Mouse (Mus musculus): ENCODE data around the gene Plcb4. TPM values are rescaled to one million over a fixed set of nuclear protein-coding genes. Genes with fewer than 3 reads are reported as not detected.
A peak's percentile ranks its signal among the peaks of the same experiment; 100 is the strongest.
"Not testable (repeated sequence)": the region's sequence is repeated elsewhere in the genome, so short reads cannot be mapped to it uniquely, and the experiment has no call there.

Plcb4 gene
- total RNA-seq, 1 experiment = 24.0 TPM

DNA sequence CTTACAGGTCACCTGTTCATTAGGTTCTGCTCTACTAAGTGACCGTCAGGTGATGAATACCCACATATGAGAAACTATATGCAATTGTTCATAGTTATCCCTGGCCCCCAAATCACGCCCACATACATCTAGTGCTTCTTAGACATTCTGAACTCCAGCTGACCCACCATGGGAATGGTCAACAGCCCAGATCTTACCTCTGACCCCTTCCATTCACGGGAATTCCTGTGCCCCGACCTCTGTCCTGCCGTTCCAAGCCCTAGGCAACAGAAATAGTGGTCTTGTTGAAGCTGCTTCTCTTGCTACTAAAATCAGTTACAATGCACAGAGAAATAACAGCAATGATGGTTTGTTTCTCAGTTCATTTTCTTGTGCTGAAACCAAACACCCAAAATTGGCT, 320.0 kb downstream of the Plcb4 start:
- H3K9ac ChIP-seq (ENCODE audit: insufficient read depth, low read depth, low read length, poor library complexity, severe bottlenecking) = no peak overlapping the region
- H3K4me1 ChIP-seq (ENCODE audit: control insufficient read depth in 2 of 2, insufficient read depth in 2 of 2, low read length in 2 of 2, poor library complexity in 1 of 2) = no peaks in the 10 kb centered on the region
- no peaks in the 10 kb centered on the region for H3K9me3 ChIP-seq (ENCODE audit: control insufficient read depth, insufficient read depth, low read depth, low read length)
- no peak overlapping the region for H3K4me3 ChIP-seq (ENCODE audit: insufficient read depth in 1 of 2, low read depth in 1 of 2, low read length in 2 of 2, poor library complexity in 1 of 2, severe bottlenecking in 1 of 2)
- H3K36me3 ChIP-seq (ENCODE audit: control insufficient read depth, insufficient read depth, low read length, poor library complexity, severe bottlenecking) = no peaks in the 10 kb centered on the region
- DNase-seq (ENCODE audit: low read depth, low spot score) = no peak
- H3K27ac ChIP-seq (ENCODE audit: insufficient read depth, low read depth, low read length, poor library complexity, severe bottlenecking) = no peak overlapping the region
- in situ Hi-C loops (cut with MboI; ENCODE audit: low sequenced_read_pairs in 2 of 2, unreplicated experiment in 2 of 2) = no loop called here
- no peak for TF ChIP-seq ZC3H11A (IDR thresholded peaks at IDR 0.05; ENCODE audit: borderline replicate concordance, low read depth, low read length)
- TF ChIP-seq ZNF384 (IDR thresholded peaks at IDR 0.05; ENCODE audit: low read depth, low read length) = no peak
- no peak for TF ChIP-seq MAFK (IDR thresholded peaks at IDR 0.05; ENCODE audit: insufficient read depth, low read depth, low read length)
- TF ChIP-seq HCFC1 (IDR thresholded peaks at IDR 0.05; ENCODE audit: borderline replicate concordance, insufficient read depth, low read length) = no peak
- TF ChIP-seq CHD2 (IDR thresholded peaks at IDR 0.05; ENCODE audit: low read depth, low read length) = no peak

DNA sequence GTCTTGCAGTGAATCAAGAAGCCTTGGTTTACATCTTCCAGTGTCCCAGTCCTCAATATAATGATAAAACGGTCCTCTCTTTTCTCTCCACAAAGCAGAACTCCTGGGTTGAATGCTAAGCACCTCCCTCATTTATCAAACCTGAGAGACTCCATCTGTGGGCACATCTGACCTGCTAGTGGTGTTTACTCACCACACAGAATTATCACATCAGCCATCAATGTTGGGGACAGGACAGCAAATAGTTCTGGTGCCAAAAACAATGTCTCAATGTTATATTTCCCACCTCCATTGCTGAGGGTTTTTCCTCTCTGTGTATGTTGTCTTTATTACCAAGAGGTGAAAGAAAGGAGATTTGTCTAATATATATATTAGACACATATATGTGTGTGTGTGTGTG, 321.6 kb downstream of the Plcb4 start:
- no peaks in the 10 kb centered on the region for H3K4me1 ChIP-seq (ENCODE audit: control insufficient read depth in 2 of 2, insufficient read depth in 2 of 2, low read length in 2 of 2, poor library complexity in 1 of 2)
- H3K27ac ChIP-seq (ENCODE audit: insufficient read depth, low read depth, low read length, poor library complexity, severe bottlenecking) = no peak overlapping the region
- no peak for DNase-seq (ENCODE audit: low read depth, low spot score)
- no peak overlapping the region for H3K9ac ChIP-seq (ENCODE audit: insufficient read depth, low read depth, low read length, poor library complexity, severe bottlenecking)
- in situ Hi-C loops (cut with MboI; ENCODE audit: low sequenced_read_pairs in 2 of 2, unreplicated experiment in 2 of 2) = no loop called here
- H3K9me3 ChIP-seq (ENCODE audit: control insufficient read depth, insufficient read depth, low read depth, low read length) = no peaks in the 10 kb centered on the region
- H3K4me3 ChIP-seq (ENCODE audit: insufficient read depth in 1 of 2, low read depth in 1 of 2, low read length in 2 of 2, poor library complexity in 1 of 2, severe bottlenecking in 1 of 2) = no peak overlapping the region
- no peak for TF ChIP-seq ZNF384 (IDR thresholded peaks at IDR 0.05; ENCODE audit: low read depth, low read length)
- TF ChIP-seq CHD2 (IDR thresholded peaks at IDR 0.05; ENCODE audit: low read depth, low read length) = no peak
- TF ChIP-seq MAFK (IDR thresholded peaks at IDR 0.05; ENCODE audit: insufficient read depth, low read depth, low read length) = no peak
- TF ChIP-seq ZC3H11A (IDR thresholded peaks at IDR 0.05; ENCODE audit: borderline replicate concordance, low read depth, low read length) = no peak
- TF ChIP-seq HCFC1 (IDR thresholded peaks at IDR 0.05; ENCODE audit: borderline replicate concordance, insufficient read depth, low read length) = no peak
- no peaks in the 10 kb centered on the region for H3K36me3 ChIP-seq (ENCODE audit: control insufficient read depth, insufficient read depth, low read length, poor library complexity, severe bottlenecking)

DNA sequence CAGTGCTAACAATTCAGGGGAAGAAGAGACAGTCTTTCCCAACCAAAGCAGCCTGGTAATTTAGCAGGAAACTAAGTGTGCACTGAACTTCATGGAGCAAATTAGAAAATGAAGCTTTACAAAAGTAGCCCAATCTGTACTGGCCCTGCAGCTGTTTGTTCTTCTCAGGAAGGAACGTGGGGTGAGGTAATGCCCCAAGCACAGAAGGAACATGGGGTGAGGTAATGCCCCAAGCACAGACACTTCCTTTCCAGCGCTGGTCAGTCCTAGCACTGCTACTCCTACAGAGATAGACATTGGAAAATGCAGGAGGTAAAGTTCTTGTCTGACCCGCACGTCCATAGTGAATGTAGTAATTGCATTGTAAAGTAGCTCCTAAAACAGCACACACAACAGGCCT, 325.2 kb downstream of the Plcb4 start:
- in situ Hi-C loops (cut with MboI; ENCODE audit: low sequenced_read_pairs in 2 of 2, unreplicated experiment in 2 of 2) = no loop called here
- H3K4me1 ChIP-seq (ENCODE audit: control insufficient read depth in 2 of 2, insufficient read depth in 2 of 2, low read length in 2 of 2, poor library complexity in 1 of 2) = no peaks in the 10 kb centered on the region

DNA sequence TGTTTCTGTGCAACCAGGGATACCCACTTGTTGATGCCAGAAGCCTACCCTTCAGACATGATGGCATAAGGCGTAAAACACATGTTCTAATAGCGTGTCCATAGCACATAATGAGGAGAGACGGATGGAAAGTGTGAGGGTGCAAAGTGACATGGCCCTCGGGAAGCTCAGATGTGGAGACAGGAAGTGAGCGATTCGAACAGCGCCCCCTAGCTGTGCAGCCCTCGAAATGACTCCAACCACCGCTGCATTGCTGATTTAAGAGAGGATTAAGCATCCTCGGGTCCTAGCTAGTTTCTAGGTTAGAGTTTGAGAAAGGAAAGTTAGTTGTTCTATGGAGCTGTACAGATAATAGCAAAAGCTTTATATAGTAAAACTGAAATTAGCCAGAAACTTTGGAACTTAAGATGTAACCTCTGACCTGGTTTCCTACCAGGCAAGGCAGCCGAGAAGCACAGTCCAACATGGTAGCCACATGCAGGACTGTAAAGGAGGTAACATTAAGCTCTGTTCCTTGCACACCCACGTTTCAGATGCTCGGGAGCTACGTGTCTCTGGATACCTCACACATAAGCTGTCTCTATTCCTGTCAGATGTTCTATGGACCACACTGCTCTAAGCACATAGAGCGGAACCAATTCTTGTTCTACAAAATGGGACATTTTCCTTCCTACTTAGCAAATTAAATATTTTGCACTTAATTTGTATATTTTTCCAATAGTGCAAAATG, 326.9 kb downstream of the Plcb4 start:
- Histone ChIP-seq H3K36me3 (ENCODE audit: control insufficient read depth, insufficient read depth, low read length, poor library complexity, severe bottlenecking) (no peaks in the 10 kb centered on the region; the same call in 1 of the 2 replicates), H3K4me3 (ENCODE audit: insufficient read depth in 1 of 2, low read depth in 1 of 2, low read length in 2 of 2, poor library complexity in 1 of 2, severe bottlenecking in 1 of 2) (no peak overlapping the region), H3K9me3 (ENCODE audit: control insufficient read depth, insufficient read depth, low read depth, low read length) (no peaks in the 10 kb centered on the region), H3K9ac (ENCODE audit: insufficient read depth, low read depth, low read length, poor library complexity, severe bottlenecking) (no peak overlapping the region), H3K27ac (ENCODE audit: insufficient read depth, low read depth, low read length, poor library complexity, severe bottlenecking) (no peak overlapping the region), H3K4me1 (ENCODE audit: control insufficient read depth in 2 of 2, insufficient read depth in 2 of 2, low read length in 2 of 2, poor library complexity in 1 of 2) (no peaks in the 10 kb centered on the region)
- peak; percentile 26 for DNase-seq (ENCODE audit: low read depth, low spot score)
- no peak for TF ChIP-seq HCFC1 (IDR thresholded peaks at IDR 0.05; ENCODE audit: borderline replicate concordance, insufficient read depth, low read length)
- TF ChIP-seq ZC3H11A (IDR thresholded peaks at IDR 0.05; ENCODE audit: borderline replicate concordance, low read depth, low read length) = no peak
- TF ChIP-seq MAFK (IDR thresholded peaks at IDR 0.05; ENCODE audit: insufficient read depth, low read depth, low read length) = no peak
- no peak for TF ChIP-seq CHD2 (IDR thresholded peaks at IDR 0.05; ENCODE audit: low read depth, low read length)
- no peak for TF ChIP-seq ZNF384 (IDR thresholded peaks at IDR 0.05; ENCODE audit: low read depth, low read length)
- in situ Hi-C loops (cut with MboI; ENCODE audit: low sequenced_read_pairs in 2 of 2, unreplicated experiment in 2 of 2) = no loop called here

More for the DNA sequence above, 325.2 kb downstream of the Plcb4 start:
- TF ChIP-seq MAFK (IDR thresholded peaks at IDR 0.05; ENCODE audit: insufficient read depth, low read depth, low read length) = no peak
- TF ChIP-seq HCFC1 (IDR thresholded peaks at IDR 0.05; ENCODE audit: borderline replicate concordance, insufficient read depth, low read length) = no peak
- no peak for TF ChIP-seq ZC3H11A (IDR thresholded peaks at IDR 0.05; ENCODE audit: borderline replicate concordance, low read depth, low read length)
- no peak for TF ChIP-seq ZNF384 (IDR thresholded peaks at IDR 0.05; ENCODE audit: low read depth, low read length)
- no peak for TF ChIP-seq CHD2 (IDR thresholded peaks at IDR 0.05; ENCODE audit: low read depth, low read length)
- Histone ChIP-seq H3K9ac (ENCODE audit: insufficient read depth, low read depth, low read length, poor library complexity, severe bottlenecking) (no peak overlapping the region), H3K36me3 (ENCODE audit: control insufficient read depth, insufficient read depth, low read length, poor library complexity, severe bottlenecking) (no peaks in the 10 kb centered on the region; the same call in 1 of the 2 replicates), H3K9me3 (ENCODE audit: control insufficient read depth, insufficient read depth, low read depth, low read length) (no peaks in the 10 kb centered on the region), H3K4me3 (ENCODE audit: insufficient read depth in 1 of 2, low read depth in 1 of 2, low read length in 2 of 2, poor library complexity in 1 of 2, severe bottlenecking in 1 of 2) (no peak overlapping the region), H3K27ac (ENCODE audit: insufficient read depth, low read depth, low read length, poor library complexity, severe bottlenecking) (no peak overlapping the region)
- no peak for DNase-seq (ENCODE audit: low read depth, low spot score)

- H3K27ac ChIP-seq (ENCODE audit: insufficient read depth, low read depth, low read length, poor library complexity, severe bottlenecking); H3K4me3 ChIP-seq (ENCODE audit: insufficient read depth in 1 of 2, low read depth in 1 of 2, low read length in 2 of 2, poor library complexity in 1 of 2, severe bottlenecking in 1 of 2); H3K9me3 ChIP-seq (ENCODE audit: control insufficient read depth, insufficient read depth, low read depth, low read length); H3K36me3 ChIP-seq (ENCODE audit: control insufficient read depth, insufficient read depth, low read length, poor library complexity, severe bottlenecking); in situ Hi-C loops (cut with MboI; ENCODE audit: low sequenced_read_pairs in 2 of 2, unreplicated experiment in 2 of 2); DNase-seq (ENCODE audit: low read depth, low spot score); H3K9ac ChIP-seq (ENCODE audit: insufficient read depth, low read depth, low read length, poor library complexity, severe bottlenecking); H3K4me1 ChIP-seq (ENCODE audit: control insufficient read depth in 2 of 2, insufficient read depth in 2 of 2, low read length in 2 of 2, poor library complexity in 1 of 2): not testable (repeated sequence)
These were observed 329.7 kb downstream of the Plcb4 start for GRCm38 (mm10) chr2:135988475-135988874.

- H3K4me3 ChIP-seq (ENCODE audit: insufficient read depth in 1 of 2, low read depth in 1 of 2, low read length in 2 of 2, poor library complexity in 1 of 2, severe bottlenecking in 1 of 2); H3K36me3 ChIP-seq (ENCODE audit: control insufficient read depth, insufficient read depth, low read length, poor library complexity, severe bottlenecking); in situ Hi-C loops (cut with MboI; ENCODE audit: low sequenced_read_pairs in 2 of 2, unreplicated experiment in 2 of 2); H3K4me1 ChIP-seq (ENCODE audit: control insufficient read depth in 2 of 2, insufficient read depth in 2 of 2, low read length in 2 of 2, poor library complexity in 1 of 2); H3K27ac ChIP-seq (ENCODE audit: insufficient read depth, low read depth, low read length, poor library complexity, severe bottlenecking); H3K9me3 ChIP-seq (ENCODE audit: control insufficient read depth, insufficient read depth, low read depth, low read length); H3K9ac ChIP-seq (ENCODE audit: insufficient read depth, low read depth, low read length, poor library complexity, severe bottlenecking); DNase-seq (ENCODE audit: low read depth, low spot score): not testable (repeated sequence)
These were observed 331.9 kb downstream of the Plcb4 start for GRCm38 (mm10) chr2:135990686-135991085.
